Mouse (Mus musculus) limb, embryonic 14.5 days (tissue): Measurements from ENCODE around the gene Dlx5. TPM values are rescaled to one million over a fixed set of nuclear protein-coding genes. Genes with fewer than 3 reads are reported as not detected.
A peak's percentile ranks its signal among the peaks of the same experiment; 100 is the strongest.

Experiments used
- ATAC-seq: fragments of 200-750 bp; cut with Nextera tagmentation; 2 replicates; pipeline ENCODE4 v1.8.0; 2017; ENCODE audit warnings: low read depth, moderate number of reproducible peaks, moderate TSS enrichment; ENCODE audit not compliant: low FRiP score
- DNase-seq: peaks from one replicate; pipeline ENCODE4 v3.0.0-alpha.2; 2015; ENCODE audit warnings: low spot score
- H3K27ac ChIP-seq: fragments of 300-500 bp; sonication (generic); replicated peaks from 2 replicates; pipeline ENCODE4 v1.5.1; 2014; ENCODE audit warnings: low read depth, mild to moderate bottlenecking, low read length, moderate library complexity, mixed read lengths
- H3K27me3 ChIP-seq: fragments of 300-500 bp; sonication (generic); 2 replicates; pipeline ENCODE4 v1.6.1; 2014; ENCODE audit warnings: low read length, mixed read lengths; ENCODE audit not compliant: control insufficient read depth, insufficient read depth
- H3K36me3 ChIP-seq: fragments of 300-500 bp; sonication (generic); 2 replicates; pipeline ENCODE4 v1.6.1; 2014; ENCODE audit warnings: mild to moderate bottlenecking, low read length, moderate library complexity, mixed read lengths; ENCODE audit not compliant: control insufficient read depth, insufficient read depth
- H3K4me1 ChIP-seq: fragments of 300-500 bp; sonication (generic); 2 replicates; pipeline ENCODE4 v1.6.1; 2014; ENCODE audit warnings: antibody characterized with exemption, low read length, mixed read lengths; ENCODE audit not compliant: control insufficient read depth, insufficient read depth
- H3K4me2 ChIP-seq: fragments of 300-500 bp; sonication (generic); replicated peaks from 2 replicates; pipeline ENCODE4 v1.6.1; 2014; ENCODE audit warnings: low read depth, mild to moderate bottlenecking, low read length, moderate library complexity; ENCODE audit not compliant: severe bottlenecking
- H3K4me3 ChIP-seq: fragments of 300-500 bp; sonication (generic); replicated peaks from 2 replicates; pipeline ENCODE4 v1.5.1; 2014; ENCODE audit warnings: low read length
- H3K9ac ChIP-seq: fragments of 300-500 bp; sonication (generic); 2 replicates; pipeline ENCODE4 v1.6.1; 2014; ENCODE audit warnings: mild to moderate bottlenecking, low read depth, low read length, moderate library complexity; ENCODE audit not compliant: severe bottlenecking
- H3K9me3 ChIP-seq: fragments of 300-500 bp; sonication (generic); 2 replicates; pipeline ENCODE4 v1.6.1; 2016; ENCODE audit warnings: low read length; ENCODE audit not compliant: control insufficient read depth
- POLR2A ChIP-seq: fragments of 200-500 bp; IDR thresholded peaks from 2 replicates; pipeline ENCODE4 v1.8.0; 2012; ENCODE audit warnings: inconsistent platforms, mild to moderate bottlenecking, moderate library complexity, borderline replicate concordance; ENCODE audit not compliant: insufficient read depth, insufficient read length; ENCODE audit errors: extremely low read depth
- WGBS: fragments of 180-500 bp; shearing (Covaris S2); extraction: QIAGEN DNeasy Blood & Tissue Kit; methylation state at CpG from one replicate; pipeline ENCODE4 v1.1.7; 2014; 5-methylcytosine and 5-hydroxymethylcytosine counted together
- polyA plus RNA-seq, 2 experiments: library from polyadenylated mRNA; depleted of rRNA in 1 of 2; stranded (reverse) in 1 of 2; unstranded in 1 of 2; fragments of >200 nt; fragmentation: Nextera tagmentation in 1 of 2; extraction: Ambion mirVana in 1 of 2; gene quantifications; 2 replicates each; pipeline versions ENCODE4 v1.2.1 to v1.2.3; 2012 to 2014

The Dlx5 gene
- polyA plus RNA-seq, 2 experiments, result 18.8 to 35.7 TPM

GRCm38 (mm10) chr6:6860411-6861085 lies 21.3 kb downstream of the Dlx5 start:
- H3K4me1 ChIP-seq, result peaks cover 11% of the 10 kb centered on the region; the same call in 1 of the 2 replicates
- no peak overlapping the region for H3K27ac ChIP-seq
- H3K4me2 ChIP-seq, result peak overlapping the region; percentile 39
- no peak overlapping the region for H3K9ac ChIP-seq
- TF ChIP-seq POLR2A, result no peak
- no peaks in the 10 kb centered on the region for H3K36me3 ChIP-seq
- DNase-seq (no peak), ATAC-seq (no peak)
- under 1% methylated on average over 33 of the region's 33 CpGs for WGBS
- no peaks in the 10 kb centered on the region for H3K9me3 ChIP-seq
- H3K4me3 ChIP-seq, result peak overlapping the region; percentile 17
- peaks cover 96% of the 10 kb centered on the region for H3K27me3 ChIP-seq

- no peak for DNase-seq
- Histone ChIP-seq H3K4me2 (peak overlapping the region; percentile 39; the same call in 1 of the 2 replicates), H3K4me3 (peak overlapping the region; percentile 17), H3K36me3 (no peaks in the 10 kb centered on the region), H3K27me3 (peaks cover 96% of the 10 kb centered on the region), H3K9ac (no peak overlapping the region), H3K9me3 (no peaks in the 10 kb centered on the region), H3K4me1 (peaks cover 11% of the 10 kb centered on the region; the same call in 1 of the 2 replicates), H3K27ac (no peak overlapping the region)
- under 1% methylated on average over 21 of the region's 21 CpGs for WGBS
- TF ChIP-seq POLR2A, result no peak
- ATAC-seq, result no peak
These were observed 21.9 kb downstream of the Dlx5 start for GRCm38 (mm10) chr6:6859950-6860410.

- ATAC-seq (no peak), DNase-seq (no peak)
- Histone ChIP-seq H3K4me1 (peaks cover 11% of the 10 kb centered on the region; the same call in 1 of the 2 replicates), H3K36me3 (no peaks in the 10 kb centered on the region), H3K4me2 (peak overlapping the region; percentile 39; the same call in 1 of the 2 replicates), H3K4me3 (peak overlapping the region; percentile 17; the same call in 1 of the 2 replicates), H3K9ac (no peak overlapping the region), H3K9me3 (no peaks in the 10 kb centered on the region), H3K27me3 (peaks cover 96% of the 10 kb centered on the region), H3K27ac (no peak overlapping the region)
- 5% methylated on average over 19 of the region's 19 CpGs for WGBS
- no peak for TF ChIP-seq POLR2A
These were observed 22.6 kb downstream of the Dlx5 start for GRCm38 (mm10) chr6:6859111-6859949.

GRCm38 (mm10) chr6:6858571-6858970 lies 23.3 kb downstream of the Dlx5 start:
- Histone ChIP-seq H3K9me3 (no peaks in the 10 kb centered on the region), H3K9ac (no peak overlapping the region), H3K27me3 (peaks cover 95% of the 10 kb centered on the region), H3K36me3 (no peaks in the 10 kb centered on the region), H3K4me1 (peaks cover 11% of the 10 kb centered on the region; the same call in 1 of the 2 replicates), H3K4me3 (no peak overlapping the region), H3K4me2 (no peak overlapping the region), H3K27ac (no peak overlapping the region)
- no peak for TF ChIP-seq POLR2A
- DNase-seq (no peak), ATAC-seq (no peak)
- 6% methylated on average over 1 of the region's 1 CpGs for WGBS

- no peak for DNase-seq
- no peak for TF ChIP-seq POLR2A
- 16% methylated on average over 2 of the region's 2 CpGs for WGBS
These were observed 24.1 kb downstream of the Dlx5 start for GRCm38 (mm10) chr6:6857766-6858165.

More at GRCm38 (mm10) chr6:6857766-6858165, 24.1 kb downstream of the Dlx5 start:
- Histone ChIP-seq H3K27me3 (peaks cover 96% of the 10 kb centered on the region), H3K9me3 (no peaks in the 10 kb centered on the region), H3K9ac (no peak overlapping the region), H3K36me3 (no peaks in the 10 kb centered on the region), H3K4me1 (peaks cover 11% of the 10 kb centered on the region; the same call in 1 of the 2 replicates), H3K27ac (no peak overlapping the region), H3K4me3 (no peak overlapping the region), H3K4me2 (no peak overlapping the region)
- no peak for ATAC-seq
